Mouse (Mus musculus) Muller cell, postnatal 12 days (primary cell): ENCODE results near the gene Gh.

Experiments
- DNase-seq: peaks from one replicate; pipeline ENCODE4 v3.0.0-alpha.2; 2015; ENCODE audit errors: inconsistent ontology term

The Gh gene

GRCm38 (mm10) chr11:106308162-106308561 is 6.5 kb upstream of the Gh start:
- no peak for DNase-seq

- no peak for DNase-seq
Measured at GRCm38 (mm10) chr11:106307432-106307831, 5.8 kb upstream of the Gh start.

GRCm38 (mm10) chr11:106306758-106307157 is 5.1 kb upstream of the Gh start:
- no peak for DNase-seq

- no peak for DNase-seq
Measured at GRCm38 (mm10) chr11:106306065-106306385, 4.4 kb upstream of the Gh start.

- no peak for DNase-seq
Measured at GRCm38 (mm10) chr11:106305348-106306064, 3.8 kb upstream of the Gh start.

GRCm38 (mm10) chr11:106302634-106303033 is 969 bp upstream of the Gh start:
- DNase-seq, result peak; percentile 51

GRCm38 (mm10) chr11:106291861-106292260 is 9.8 kb downstream of the Gh start:
- DNase-seq, result no peak

GRCm38 (mm10) chr11:106290376-106290775 is 11.3 kb downstream of the Gh start:
- no peak for DNase-seq

GRCm38 (mm10) chr11:106289369-106289768 is 12.3 kb downstream of the Gh start:
- peak; percentile 67 for DNase-seq

GRCm38 (mm10) chr11:106286987-106287386 is 14.7 kb downstream of the Gh start:
- DNase-seq, result peak; percentile 74

GRCm38 (mm10) chr11:106286206-106286605 is 15.5 kb downstream of the Gh start:
- DNase-seq, result no peak

- DNase-seq, result no peak
Measured at GRCm38 (mm10) chr11:106284126-106284525, 17.5 kb downstream of the Gh start.

- no peak for DNase-seq
Measured at GRCm38 (mm10) chr11:106283371-106283770, 18.3 kb downstream of the Gh start.

- DNase-seq, result no peak
Measured at GRCm38 (mm10) chr11:106282452-106282851, 19.2 kb downstream of the Gh start.

- peak; percentile 83 for DNase-seq
Measured at GRCm38 (mm10) chr11:106276454-106276853, 25.2 kb downstream of the Gh start, which contains the start of gene Tcam1. TSS of gene Tcam1 (plus strand) at chr11:106276672.

GRCm38 (mm10) chr11:106274971-106275411 is 26.7 kb downstream of the Gh start:
- no peak for DNase-seq

- DNase-seq, result no peak
Measured at GRCm38 (mm10) chr11:106274374-106274773, 27.3 kb downstream of the Gh start.

GRCm38 (mm10) chr11:106273811-106274210 is 27.9 kb downstream of the Gh start:
- DNase-seq, result no peak

GRCm38 (mm10) chr11:106273311-106273684 is 28.4 kb downstream of the Gh start:
- no peak for DNase-seq

- peak; percentile 99 for DNase-seq
Measured at GRCm38 (mm10) chr11:106272644-106273310, 28.9 kb downstream of the Gh start, which contains the start of gene Smarcd2. TSS of gene Smarcd2 (minus strand) at chr11:106272972.

- DNase-seq, result peak; percentile 42
Measured at GRCm38 (mm10) chr11:106271794-106272643, 29.6 kb downstream of the Gh start.

- DNase-seq, result no peak
Measured at GRCm38 (mm10) chr11:106271131-106271793, 30.4 kb downstream of the Gh start.
